Mouse (Mus musculus): ENCODE measurements around the gene Zfp865. TPM values are rescaled to one million over a fixed set of nuclear protein-coding genes. Genes with fewer than 3 reads are reported as not detected.
"Not testable (repeated sequence)": the region's sequence is repeated elsewhere in the genome, so short reads cannot be mapped to it uniquely, and the experiment has no call there.

Zfp865 gene
- polyA plus RNA-seq, 1 experiment from 2014 or later: 8.4 TPM

DNA sequence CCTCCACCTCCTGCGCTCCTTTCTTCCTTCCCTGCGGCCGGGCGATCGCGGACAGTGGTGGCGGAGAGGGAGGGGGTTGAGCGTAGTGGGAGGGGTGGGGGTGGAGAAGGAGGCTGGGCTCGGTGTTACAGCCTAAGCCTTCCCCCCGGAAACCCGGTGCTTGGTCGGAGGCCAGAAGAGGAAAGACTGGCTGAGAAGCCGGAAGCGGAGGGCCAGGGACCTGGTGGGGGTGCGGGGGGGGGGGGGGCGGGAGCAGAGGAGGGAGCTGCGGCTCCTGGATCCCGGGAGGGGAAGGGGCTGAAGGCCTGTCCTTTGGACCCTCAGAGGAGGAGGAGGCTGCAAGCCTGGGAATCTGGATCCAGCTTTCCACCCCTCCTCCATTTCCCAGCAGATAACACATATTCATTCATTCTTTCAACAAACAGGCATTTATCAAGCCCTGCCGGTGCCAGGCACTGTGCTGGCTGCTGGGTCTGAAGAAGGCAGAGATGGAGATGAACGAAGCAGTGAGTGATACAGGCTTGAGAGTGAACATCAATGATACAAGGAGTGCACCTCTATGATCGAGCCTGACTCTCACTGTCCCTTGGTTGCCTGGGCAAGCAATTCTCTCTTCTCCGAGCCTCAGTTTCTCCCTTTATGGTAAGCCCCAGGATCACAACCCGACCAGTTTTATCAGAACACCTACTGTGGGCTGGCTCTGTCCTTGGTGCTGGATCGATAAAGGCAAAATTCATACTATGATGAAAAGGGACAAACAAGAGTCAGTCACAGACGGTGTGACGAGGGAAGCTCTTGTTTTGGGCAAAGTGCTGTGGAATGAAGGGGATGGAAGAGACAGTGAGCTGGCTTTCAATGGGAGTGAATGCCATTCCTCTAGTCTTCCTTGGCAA, 23.9 kb upstream of the Zfp865 start, which contains the start of gene Zfp579:
Gene Zfp579 (minus strand): TSS at position 156 of the 893 bp plus-strand sequence.
- peak; percentile 85 for ATAC-seq (replicated peaks)
- Histone ChIP-seq H3K9me3 (no peaks in the 10 kb centered on the region), H3K36me3 (replicated peaks) (peaks cover 20% of the 10 kb centered on the region; the same call in 1 of the 2 replicates), H3K27ac (peak within 1 kb of the TSS; percentile 81), H3K4me2 (peak within 1 kb of the TSS; percentile 75), H3K27me3 (replicated peaks) (no peaks in the 10 kb centered on the region), H3K4me1 (peaks cover 42% of the 10 kb centered on the region), H3K4me3 (peak within 1 kb of the TSS; percentile 82), H3K9ac (peak within 1 kb of the TSS; percentile 95)
- 3% methylated on average over 20 of the region's 26 CpGs for WGBS

DNA sequence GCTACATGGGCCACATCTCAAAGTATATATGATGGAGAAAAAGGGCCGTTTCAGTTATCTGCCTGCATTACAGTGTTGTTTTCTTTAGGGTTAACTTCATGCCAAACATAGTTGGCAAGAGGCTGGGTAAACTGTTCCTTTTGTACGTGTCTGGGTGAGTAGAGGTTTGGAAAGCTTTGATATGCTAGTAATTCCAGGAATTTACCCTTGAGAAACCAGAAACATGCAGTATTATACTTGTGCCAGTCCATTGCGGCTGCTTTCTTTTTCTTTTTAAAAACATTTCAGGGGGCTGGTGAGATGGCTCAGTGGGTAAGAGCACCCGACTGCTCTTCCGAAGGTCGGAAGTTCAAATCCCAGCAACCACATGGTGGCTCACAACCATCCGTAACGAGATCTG, 23.2 kb upstream of the Zfp865 start:
- Histone ChIP-seq H3K36me3 (replicated peaks) (peaks cover 14% of the 10 kb centered on the region; the same call in 1 of the 2 replicates), H3K9me3 (no peaks in the 10 kb centered on the region), H3K9ac (peak overlapping the region; percentile 63), H3K27ac (peak overlapping the region; percentile 81), H3K4me3 (peak overlapping the region; percentile 82), H3K4me2 (peak overlapping the region; percentile 75), H3K27me3 (replicated peaks) (no peaks in the 10 kb centered on the region), H3K4me1 (peaks cover 42% of the 10 kb centered on the region)
- WGBS: 65% methylated on average over 8 of the region's 8 CpGs
- no peak for ATAC-seq (replicated peaks)

DNA sequence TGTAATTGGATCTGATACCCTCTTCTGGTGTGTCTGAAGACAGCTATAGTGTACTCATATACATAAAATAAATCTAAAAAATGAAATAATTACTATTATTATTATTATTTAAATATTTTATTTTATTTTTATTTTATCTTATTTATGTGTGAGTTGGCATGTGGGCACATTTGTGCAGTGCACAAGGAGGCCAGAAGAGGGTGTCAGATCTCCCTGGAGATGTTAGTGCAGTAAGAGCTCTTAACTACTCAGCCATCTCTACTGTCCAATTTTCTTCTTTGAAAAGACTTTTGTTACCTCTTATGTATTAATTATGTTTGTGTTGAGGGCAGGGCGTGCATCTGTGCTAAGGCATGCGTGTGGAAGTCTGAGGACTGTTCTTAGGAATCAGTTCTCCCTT, 20.3 kb upstream of the Zfp865 start:
- no peaks in the 10 kb centered on the region for H3K27me3 ChIP-seq (replicated peaks)
- 76% methylated on average over 2 of the region's 2 CpGs for WGBS
- no peak overlapping the region for H3K4me3 ChIP-seq
- no peak for ATAC-seq (replicated peaks)
- no peak overlapping the region for H3K4me2 ChIP-seq
- H3K4me1 ChIP-seq: peaks cover 14% of the 10 kb centered on the region
- no peak overlapping the region for H3K9ac ChIP-seq
- no peak overlapping the region for H3K27ac ChIP-seq
- no peaks in the 10 kb centered on the region for H3K36me3 ChIP-seq (replicated peaks)
- H3K9me3 ChIP-seq: no peaks in the 10 kb centered on the region

DNA sequence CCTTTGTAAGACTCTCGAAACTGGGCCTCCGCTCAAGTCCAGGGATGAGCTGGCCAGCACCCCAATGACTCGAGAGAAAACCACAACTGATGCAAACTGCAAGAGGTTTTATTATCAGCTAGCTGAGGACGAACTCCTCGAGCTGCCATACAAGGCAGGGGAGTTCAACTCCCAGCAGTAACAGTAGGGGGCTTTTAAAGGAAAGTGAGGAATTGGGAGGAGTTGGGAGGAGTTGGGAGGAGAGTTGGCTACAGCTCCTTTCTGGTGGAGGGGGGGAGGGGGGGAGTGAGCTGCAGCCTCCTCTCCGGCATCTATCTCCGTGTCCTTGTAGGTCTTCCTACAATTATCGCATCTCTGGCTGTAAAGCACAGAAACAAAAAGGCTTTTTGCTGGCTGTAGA, 17.3 kb upstream of the Zfp865 start:
- H3K36me3 ChIP-seq (replicated peaks): peaks cover 15% of the 10 kb centered on the region
- not testable (repeated sequence) for H3K27ac ChIP-seq; H3K9ac ChIP-seq; H3K4me3 ChIP-seq; H3K9me3 ChIP-seq; H3K4me1 ChIP-seq; H3K27me3 ChIP-seq (replicated peaks); ATAC-seq (replicated peaks); H3K4me2 ChIP-seq
- WGBS: 71% methylated on average over 8 of the region's 8 CpGs

DNA sequence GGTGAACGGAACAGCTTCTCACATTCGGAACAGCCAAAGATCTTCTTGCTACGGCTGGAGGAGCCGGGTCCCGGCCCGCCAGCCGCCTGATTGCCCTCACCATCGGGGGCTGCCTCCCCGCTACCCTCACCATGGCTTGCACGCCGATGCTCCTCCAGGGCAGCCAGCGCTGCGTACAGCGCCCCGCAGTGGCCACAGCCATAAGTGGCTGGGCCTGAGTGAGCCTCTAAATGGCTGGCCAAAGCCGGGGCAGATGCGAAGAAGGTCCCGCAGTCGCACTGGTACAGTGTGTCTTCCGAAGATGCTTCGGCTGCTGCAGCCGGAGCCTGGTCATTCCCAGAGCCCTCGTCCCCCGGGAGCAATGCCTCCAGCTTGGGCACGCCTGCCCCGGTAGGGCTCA, 11.9 kb upstream of the Zfp865 start:
- no peaks in the 10 kb centered on the region for H3K27me3 ChIP-seq (replicated peaks)
- no peak overlapping the region for H3K4me3 ChIP-seq
- ATAC-seq (replicated peaks): no peak
- H3K27ac ChIP-seq: no peak overlapping the region
- H3K9ac ChIP-seq: no peak overlapping the region
- H3K36me3 ChIP-seq (replicated peaks): peaks cover 60% of the 10 kb centered on the region
- no peaks in the 10 kb centered on the region for H3K9me3 ChIP-seq
- 96% methylated on average over 26 of the region's 26 CpGs for WGBS
- H3K4me1 ChIP-seq: peaks cover 1% of the 10 kb centered on the region; the same call in 1 of the 2 replicates
- no peak overlapping the region for H3K4me2 ChIP-seq

DNA sequence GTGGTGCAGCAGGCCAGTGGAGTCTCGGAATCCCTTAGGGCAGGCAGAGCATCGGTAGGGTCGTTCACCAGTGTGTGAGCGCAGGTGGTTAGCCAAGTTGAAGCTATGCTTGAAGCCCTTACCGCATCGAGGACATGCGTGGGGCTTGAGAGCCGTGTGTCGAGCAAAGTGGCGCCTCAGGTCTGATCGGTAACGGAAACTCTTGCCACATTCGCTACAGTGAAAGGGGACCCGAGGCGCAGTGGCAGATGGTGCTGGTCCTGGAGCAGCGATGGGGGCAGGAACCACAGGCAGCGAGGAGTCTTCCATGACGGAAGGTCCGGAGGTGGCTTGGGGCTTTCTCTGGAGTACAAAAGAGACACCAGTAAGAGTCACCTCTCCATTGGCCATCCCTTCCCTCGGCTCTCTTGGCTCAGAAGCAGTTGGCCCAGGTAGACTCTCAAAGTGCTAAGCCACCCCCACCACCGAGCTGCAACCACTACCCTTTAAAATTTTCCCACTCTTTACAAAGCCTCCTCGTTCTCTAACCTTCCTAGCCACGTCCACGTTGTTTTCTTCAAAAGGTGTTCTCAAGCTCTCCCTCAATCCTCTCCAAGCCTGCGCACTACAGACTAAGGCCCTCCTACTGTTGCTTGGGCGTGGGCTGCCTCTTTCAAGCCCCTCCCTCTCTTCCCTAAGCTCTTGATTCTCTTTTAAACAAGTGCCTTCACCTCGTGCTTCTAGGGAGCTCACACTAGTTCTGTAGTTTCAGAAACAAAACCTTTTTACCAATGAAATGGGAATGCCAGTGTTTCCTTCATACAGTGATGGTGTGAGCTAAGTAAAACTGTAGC, 7.3 kb upstream of the Zfp865 start:
- no peaks in the 10 kb centered on the region for H3K9me3 ChIP-seq
- no peak overlapping the region for H3K27ac ChIP-seq
- no peak overlapping the region for H3K9ac ChIP-seq
- H3K36me3 ChIP-seq (replicated peaks): peaks cover 46% of the 10 kb centered on the region
- H3K4me1 ChIP-seq: peaks cover 11% of the 10 kb centered on the region; the same call in 1 of the 2 replicates
- H3K4me2 ChIP-seq: no peak overlapping the region
- no peaks in the 10 kb centered on the region for H3K27me3 ChIP-seq (replicated peaks)
- ATAC-seq (replicated peaks): no peak
- H3K4me3 ChIP-seq: no peak overlapping the region
- 91% methylated on average over 27 of the region's 27 CpGs for WGBS

DNA sequence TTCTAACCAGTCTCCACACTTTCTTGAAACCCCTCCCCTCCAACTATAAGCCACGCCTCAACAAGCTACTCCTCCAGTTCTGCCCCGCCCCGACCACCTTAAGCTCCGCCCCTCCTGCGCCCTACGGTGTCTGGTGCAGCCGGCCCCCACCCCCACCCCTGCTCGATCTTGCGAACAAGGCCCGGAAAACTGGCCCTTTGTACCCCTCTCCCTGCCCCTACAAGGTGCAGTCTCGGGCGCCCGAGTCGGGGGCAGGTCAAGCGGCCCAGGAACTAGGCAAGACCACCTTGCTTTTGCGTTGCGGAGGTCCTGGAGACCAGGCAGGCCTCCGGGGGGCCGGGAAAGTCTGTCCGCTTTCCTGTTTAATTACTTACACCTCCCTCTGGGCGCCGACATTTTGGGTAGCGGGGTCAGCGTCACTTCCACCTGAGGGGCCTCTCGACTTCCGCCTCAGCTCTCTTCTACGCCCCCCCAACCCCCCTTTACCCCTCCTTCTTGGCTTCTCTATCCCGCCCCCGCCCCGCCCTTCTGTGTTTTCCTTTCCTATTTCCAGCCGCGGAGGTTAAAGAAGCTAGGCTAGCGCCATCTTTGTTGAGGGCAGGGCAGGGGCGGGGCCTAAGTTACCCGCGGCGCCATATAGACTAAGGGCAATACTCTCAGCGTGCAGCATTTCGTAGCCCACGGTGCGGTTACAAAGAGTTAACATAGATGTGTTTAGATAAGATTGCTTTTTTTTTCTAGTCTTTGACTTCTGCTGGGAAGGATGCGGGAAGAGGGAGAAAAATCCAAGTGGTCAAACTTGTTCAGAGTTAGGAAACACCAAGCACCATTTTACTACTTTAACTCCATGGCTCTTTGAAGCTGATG, 5.7 kb upstream of the Zfp865 start, which contains the start of the genes Zfp524 and Fiz1:
Gene Zfp524 (plus strand): TSS at position 165 of the 867 bp plus-strand sequence.
Gene Fiz1 (minus strand): TSS at position 447 of the 867 bp plus-strand sequence.
- Histone ChIP-seq H3K4me3 (peak within 1 kb of the TSS; percentile 84), H3K4me2 (peak within 1 kb of the TSS; percentile 57), H3K27ac (peak within 1 kb of the TSS; percentile 98), H3K27me3 (replicated peaks) (no peaks in the 10 kb centered on the region), H3K9ac (peak within 1 kb of the TSS; percentile 87), H3K4me1 (peaks cover 14% of the 10 kb centered on the region), H3K9me3 (no peaks in the 10 kb centered on the region), H3K36me3 (replicated peaks) (peaks cover 30% of the 10 kb centered on the region)
- ATAC-seq (replicated peaks): peak; percentile 87
- WGBS: under 1% methylated on average over 42 of the region's 42 CpGs

DNA sequence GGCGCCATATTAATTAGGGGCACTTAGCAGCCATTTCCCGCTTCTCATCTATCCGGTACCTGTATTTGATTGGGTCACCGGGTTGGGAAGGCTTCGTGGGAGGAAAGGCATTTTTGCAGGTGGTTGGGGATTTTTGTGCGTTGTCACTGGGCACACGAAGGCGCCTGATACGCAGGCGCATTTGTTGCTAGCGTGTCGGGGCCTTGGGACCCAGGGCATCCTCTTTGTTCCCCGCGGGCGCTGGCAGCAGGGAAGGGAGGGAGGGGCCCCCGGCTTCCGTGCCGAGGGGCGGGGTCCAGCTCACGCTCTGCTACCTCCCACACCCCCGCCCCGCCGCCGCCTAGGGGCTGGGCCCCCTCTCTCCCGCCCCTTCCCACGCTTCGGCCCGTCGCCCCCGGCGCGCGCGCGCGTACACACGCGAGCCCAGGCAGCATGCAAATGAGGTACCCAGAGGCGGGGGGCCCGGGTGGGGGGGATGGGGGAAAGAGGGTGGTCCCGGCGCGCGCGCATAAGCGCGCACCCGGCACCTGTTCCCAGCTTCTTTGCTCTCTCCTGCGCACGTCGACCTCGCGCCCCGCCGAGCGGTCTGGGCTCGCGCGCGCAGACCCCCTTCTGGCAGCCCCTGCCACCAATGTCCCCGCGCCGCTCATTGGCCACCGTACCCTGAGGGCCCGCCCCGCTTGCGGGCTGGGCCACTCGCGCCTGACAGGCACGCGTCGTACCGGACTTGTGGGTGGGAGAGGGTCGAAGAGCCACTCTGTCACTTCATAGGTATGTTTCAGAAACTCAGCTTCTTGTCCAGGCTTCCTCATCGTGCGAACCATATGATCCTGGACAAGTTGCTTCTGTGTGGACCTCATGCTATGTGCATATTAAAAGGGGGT, 4.8 kb upstream of the Zfp865 start, which contains the start of gene Gm44973:
Gene Gm44973 (plus strand): TSS at position 379 of the 884 bp plus-strand sequence.
- WGBS: under 1% methylated on average over 73 of the region's 76 CpGs
- H3K36me3 ChIP-seq (replicated peaks): peaks cover 22% of the 10 kb centered on the region

DNA sequence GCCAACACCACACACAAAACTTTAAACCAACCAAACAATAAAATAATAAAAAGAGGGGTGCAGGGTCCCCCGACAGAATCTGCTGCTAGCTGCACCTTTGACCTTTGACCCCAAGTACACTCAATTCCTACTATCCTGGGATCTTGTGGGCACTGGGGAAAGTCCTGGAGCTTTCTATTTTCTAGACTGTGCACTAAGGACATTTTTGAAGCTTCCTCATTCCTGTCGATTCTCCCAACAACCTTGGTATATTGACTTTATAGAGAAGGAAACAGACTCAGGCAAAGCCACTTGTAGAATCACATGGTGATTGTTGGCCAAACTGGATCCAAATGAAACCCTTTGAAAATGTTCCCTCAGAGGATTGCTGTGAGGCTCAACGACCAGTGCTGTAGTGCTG, 4.1 kb upstream of the Zfp865 start:
- WGBS: 70% methylated on average over 3 of the region's 3 CpGs
- Histone ChIP-seq H3K9me3 (no peaks in the 10 kb centered on the region), H3K4me2 (peak overlapping the region; percentile 57), H3K36me3 (replicated peaks) (peaks cover 15% of the 10 kb centered on the region), H3K27me3 (replicated peaks) (no peaks in the 10 kb centered on the region), H3K4me1 (peaks cover 18% of the 10 kb centered on the region), H3K9ac (peak overlapping the region; percentile 61), H3K27ac (peak overlapping the region; percentile 98), H3K4me3 (peak overlapping the region; percentile 84)
- no peak for ATAC-seq (replicated peaks)

More for the DNA sequence above, 4.8 kb upstream of the Zfp865 start, which contains the start of gene Gm44973:
- peak within 1 kb of the TSS; percentile 57 for H3K4me2 ChIP-seq
- peak; percentile 83 for ATAC-seq (replicated peaks)
- peaks cover 15% of the 10 kb centered on the region for H3K4me1 ChIP-seq
- no peaks in the 10 kb centered on the region for H3K9me3 ChIP-seq
- peak within 1 kb of the TSS; percentile 84 for H3K4me3 ChIP-seq
- no peaks in the 10 kb centered on the region for H3K27me3 ChIP-seq (replicated peaks)
- H3K27ac ChIP-seq: peak within 1 kb of the TSS; percentile 98
- H3K9ac ChIP-seq: peak within 1 kb of the TSS; percentile 87

DNA sequence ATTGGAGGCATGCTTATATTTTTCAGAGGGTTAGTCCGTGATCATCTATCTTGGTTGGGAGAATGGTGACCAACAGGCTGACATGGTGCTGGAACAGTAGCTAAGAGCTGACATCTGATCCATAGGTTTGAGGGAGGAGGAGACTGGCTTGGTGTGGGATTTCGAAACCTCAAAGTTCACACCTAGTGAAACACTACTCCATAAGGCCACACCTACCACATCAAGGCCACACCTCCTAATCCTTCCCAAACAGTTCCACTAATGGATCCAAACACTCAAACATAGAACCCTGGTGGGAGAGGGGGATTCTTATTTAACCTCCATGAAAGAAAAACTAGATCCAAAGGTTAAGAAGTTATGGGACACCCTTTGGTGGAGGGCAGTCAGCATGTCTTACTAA, 3.3 kb upstream of the Zfp865 start:
- no peak overlapping the region for H3K9ac ChIP-seq
- no peak overlapping the region for H3K4me2 ChIP-seq
- H3K27ac ChIP-seq: no peak overlapping the region
- no peak for ATAC-seq (replicated peaks)
- H3K27me3 ChIP-seq (replicated peaks): no peaks in the 10 kb centered on the region
- WGBS: 96% methylated on average over 2 of the region's 2 CpGs
- H3K4me3 ChIP-seq: no peak overlapping the region
- no peaks in the 10 kb centered on the region for H3K9me3 ChIP-seq
- H3K36me3 ChIP-seq (replicated peaks): peaks cover 7% of the 10 kb centered on the region
- peaks cover 26% of the 10 kb centered on the region for H3K4me1 ChIP-seq

Data from midbrain, embryonic 15.5 days (tissue).